Mouse (Mus musculus): ENCODE measurements at regions not wholly inside any gene's neighbourhood (a gene's known extent, or its start where the extent isn't known, plus 50 kb on each side); places are given as distances from the start of the nearest gene placed in this dataset.

DNA sequence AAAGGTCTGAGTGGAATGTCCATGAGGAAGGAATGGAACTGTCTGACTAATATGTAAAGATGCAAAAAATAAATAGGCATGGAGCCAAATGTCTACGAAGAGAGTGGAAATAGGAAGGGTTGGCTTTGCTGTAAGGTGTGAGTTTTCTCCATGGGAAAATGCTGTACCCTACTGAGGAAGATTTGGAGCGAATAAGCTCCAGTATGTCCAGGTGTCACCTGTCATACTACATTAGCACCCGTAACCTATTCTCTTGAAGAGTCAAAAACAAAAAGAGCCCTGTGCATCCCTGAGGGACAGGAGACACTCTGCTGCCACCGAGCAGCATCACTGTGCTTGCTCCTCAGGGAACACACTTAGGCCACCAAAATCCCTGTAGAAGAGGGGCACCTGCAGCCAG is 95.0 kb upstream of the Tas2r119 start:
- no peak for DNase-seq (ENCODE audit: low spot score in 2 of 2)

GRCm38 (mm10) chr15:32093889-32094288 is 83.2 kb upstream of the Tas2r119 start:
- DNase-seq (ENCODE audit: low spot score in 2 of 2) = no peak

- no peak for DNase-seq (ENCODE audit: low spot score in 2 of 2)
Observed at GRCm38 (mm10) chr15:32095554-32095953, 81.5 kb upstream of the Tas2r119 start.

DNA sequence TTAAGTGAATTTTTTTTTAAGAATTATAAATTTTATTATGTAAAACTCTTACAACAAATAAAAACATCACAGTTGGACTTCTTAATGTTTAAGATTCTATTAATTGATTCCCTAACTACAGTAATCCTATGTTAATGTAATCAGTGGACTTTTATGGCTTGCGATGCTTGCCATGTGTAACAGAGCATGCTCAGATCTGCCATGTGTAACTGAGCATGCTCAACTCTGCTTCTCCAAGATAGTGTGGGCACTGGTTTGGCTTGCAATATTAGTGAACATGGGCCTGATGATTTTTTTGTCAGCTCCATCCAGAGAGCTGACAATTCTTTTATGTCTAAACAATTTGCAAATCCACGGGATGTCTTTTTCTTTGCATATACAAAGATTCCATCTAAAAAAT is 66.4 kb upstream of the Tas2r119 start:
- DNase-seq (ENCODE audit: low spot score in 2 of 2) = no peak

Data from spleen, postnatal 10 days (tissue).